Mouse (Mus musculus): Measurements from ENCODE around the gene Fcrl5. TPM values are rescaled to one million over a fixed set of nuclear protein-coding genes. Genes with fewer than 3 reads are reported as not detected.

The Fcrl5 gene
- total and polyA plus RNA-seq, 3 experiments: 3.8 to 19.2 (median 16.9) TPM

DNA sequence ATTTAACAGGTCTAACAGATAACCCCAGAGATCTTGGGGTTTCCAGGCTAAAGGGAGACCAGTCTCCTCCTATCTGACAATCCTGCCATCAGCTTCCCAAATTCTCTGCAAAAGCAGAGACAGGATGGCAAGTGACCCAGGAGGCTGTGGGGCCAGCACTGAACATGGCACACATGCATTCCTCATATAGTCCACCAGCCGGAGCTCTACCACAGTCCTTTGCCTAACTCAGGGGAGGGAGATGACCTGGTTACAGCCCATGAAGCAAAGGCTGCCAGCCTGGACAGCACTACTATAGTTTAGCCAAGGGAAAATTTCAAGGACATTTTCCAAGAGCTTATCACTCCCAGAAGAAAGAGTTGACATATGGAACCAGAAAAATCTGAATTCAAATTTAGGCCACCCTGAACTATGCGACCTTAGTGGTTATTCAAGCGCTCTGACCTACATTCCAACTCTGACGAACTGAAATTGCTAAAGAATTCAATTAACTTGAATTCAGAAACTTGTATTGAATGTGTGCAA lies 13.1 kb upstream of the Fcrl5 start:
- dilution Hi-C loops (cut with MboI; ENCODE audit: extremely low pct_ligation_motif_present, extremely low pct_unique_long_range_greater_than_20kb, low sequenced_read_pairs) (no loop called here), in situ Hi-C loops (cut with MboI; ENCODE audit: low pct_ligation_motif_present, low pct_unique_long_range_greater_than_20kb, low sequenced_read_pairs) (loop anchor here (5.0 kb wide), 3 partner anchors 80 to 175 kb away; no protein-coding TSS in a partner anchor)
- peak; percentile 72 for DNase-seq (ENCODE audit: extremely low read depth)
- Histone ChIP-seq H3K27me3 (replicated peaks) (no peaks in the 10 kb centered on the region), H3K9me3 (replicated peaks; ENCODE audit: low read length) (no peaks in the 10 kb centered on the region), H3K9ac (ENCODE audit: insufficient read depth, low read depth) (no peak overlapping the region), H3K27ac (ENCODE audit: insufficient read depth, low read depth) (no peak overlapping the region), H3K79me2 (replicated peaks; ENCODE audit: control insufficient read depth, extremely low read depth, insufficient read depth, poor library complexity, severe bottlenecking) (no peaks in the 10 kb centered on the region), H3K4me1 (ENCODE audit: control insufficient read depth in 1 of 2, insufficient read depth in 2 of 2) (peaks cover 4 to 43% of the 10 kb centered on the region in 2 experiments; a peak in 3 of 4 replicates), H3K4me2 (ENCODE audit: insufficient read depth, low read depth, poor library complexity, severe bottlenecking) (no peak overlapping the region), H3K36me3 (replicated peaks in 1 of 2; ENCODE audit: control insufficient read depth in 1 of 2, insufficient read depth in 1 of 2, low read length in 1 of 2) (no peaks in the 10 kb centered on the region), H3K4me3 (replicated peaks in 1 of 3; ENCODE audit: low read depth in 2 of 3, low read length in 2 of 3, poor library complexity in 1 of 3) (no peak overlapping the region)
- TF ChIP-seq MAFK (IDR thresholded peaks at IDR 0.05; ENCODE audit: insufficient replicate concordance, low read length) (no peak), POLR2A (IDR thresholded peaks at IDR 0.05; ENCODE audit: low read depth, low read length) (no peak), MXI1 (IDR thresholded peaks at IDR 0.05; ENCODE audit: low read depth, low read length) (no peak), E2F4 (IDR thresholded peaks at IDR 0.05; ENCODE audit: insufficient replicate concordance, low read depth, low read length) (no peak), RAD21 (IDR thresholded peaks at IDR 0.05; ENCODE audit: low read depth, low read length) (peak; percentile 90), CTCF (conservative IDR thresholded peaks at IDR 0.05 in 1 of 2, IDR thresholded peaks at IDR 0.05 in 1 of 2; ENCODE audit: low read depth in 2 of 2, low read length in 2 of 2) (peak; percentile 84 to 95), SMC3 (IDR thresholded peaks at IDR 0.05; ENCODE audit: low read depth, low read length) (peak; percentile 99), ZC3H11A (IDR thresholded peaks at IDR 0.05; ENCODE audit: low read depth, low read length) (peak; percentile 96), USF1 (IDR thresholded peaks at IDR 0.05; ENCODE audit: low read depth, low read length) (no peak), RCOR1 (conservative IDR thresholded peaks at IDR 0.05; ENCODE audit: low read depth, low read length) (no peak), MAX (IDR thresholded peaks at IDR 0.05; ENCODE audit: low read length) (peak; percentile 41; the same call in 1 of the 2 replicates)

DNA sequence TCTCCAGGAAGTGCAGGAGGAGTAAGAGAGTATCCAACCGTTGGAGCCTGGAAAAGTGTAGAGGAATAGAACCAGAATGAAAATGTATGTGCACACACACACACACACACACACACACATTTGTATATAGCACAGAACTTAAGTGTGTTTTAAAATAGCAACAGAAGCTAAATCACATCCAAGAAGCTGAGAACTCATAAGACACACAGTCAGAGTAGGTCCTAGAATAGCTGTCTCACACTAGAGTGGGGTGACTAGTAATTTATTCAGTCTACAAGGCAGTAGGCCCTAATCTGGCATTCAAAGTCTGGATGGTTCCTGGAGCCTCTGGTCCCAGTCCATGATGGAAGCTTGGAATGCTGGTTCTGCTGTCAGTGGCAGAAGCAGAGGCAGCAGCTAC lies 5.0 kb downstream of the Fcrl5 start:
- Histone ChIP-seq H3K27ac (ENCODE audit: insufficient read depth, low read depth) (no peak overlapping the region), H3K4me1 (ENCODE audit: control insufficient read depth in 1 of 2, insufficient read depth in 2 of 2) (peaks cover 3 to 7% of the 10 kb centered on the region in 2 experiments), H3K9me3 (replicated peaks; ENCODE audit: low read length) (peaks cover 9% of the 10 kb centered on the region), H3K4me2 (ENCODE audit: insufficient read depth, low read depth, poor library complexity, severe bottlenecking) (no peak overlapping the region), H3K36me3 (replicated peaks in 1 of 2; ENCODE audit: control insufficient read depth in 1 of 2, insufficient read depth in 1 of 2, low read length in 1 of 2) (peaks cover 3 to 48% of the 10 kb centered on the region in 2 experiments), H3K9ac (ENCODE audit: insufficient read depth, low read depth) (no peak overlapping the region), H3K4me3 (replicated peaks in 1 of 3; ENCODE audit: low read depth in 2 of 3, low read length in 2 of 3, poor library complexity in 1 of 3) (no peak overlapping the region), H3K27me3 (replicated peaks) (no peaks in the 10 kb centered on the region), H3K79me2 (replicated peaks; ENCODE audit: control insufficient read depth, extremely low read depth, insufficient read depth, poor library complexity, severe bottlenecking) (no peaks in the 10 kb centered on the region)
- DNase-seq (ENCODE audit: extremely low read depth): no peak
- dilution Hi-C loops (cut with MboI; ENCODE audit: extremely low pct_ligation_motif_present, extremely low pct_unique_long_range_greater_than_20kb, low sequenced_read_pairs) (no loop called here), in situ Hi-C loops (cut with MboI; ENCODE audit: low pct_ligation_motif_present, low pct_unique_long_range_greater_than_20kb, low sequenced_read_pairs) (no loop called here)
- TF ChIP-seq MEF2A (IDR thresholded peaks at IDR 0.05; ENCODE audit: borderline replicate concordance, low read depth, low read length) (no peak), BHLHE40 (IDR thresholded peaks at IDR 0.05; ENCODE audit: low read depth, low read length) (no peak), USF1 (IDR thresholded peaks at IDR 0.05; ENCODE audit: low read depth, low read length) (no peak)

DNA sequence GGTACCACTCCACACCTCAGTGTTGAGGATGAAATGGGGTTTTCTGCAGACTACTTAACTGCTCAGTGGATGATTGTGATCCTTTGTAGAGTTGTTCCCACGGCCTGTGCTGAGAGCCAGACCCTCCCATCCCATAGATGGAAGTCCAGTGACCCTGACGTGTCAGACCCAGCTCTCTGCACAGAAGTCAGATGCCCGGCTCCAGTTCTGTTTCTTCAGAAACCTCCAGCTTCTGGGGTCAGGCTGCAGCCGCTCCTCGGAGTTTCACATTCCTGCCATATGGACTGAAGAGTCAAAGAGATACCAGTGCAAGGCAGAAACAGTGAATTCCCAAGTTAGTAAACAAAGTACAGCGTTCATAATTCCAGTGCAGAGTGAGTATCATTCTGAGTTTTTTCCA lies 8.4 kb downstream of the Fcrl5 start:
- dilution Hi-C loops (cut with MboI; ENCODE audit: extremely low pct_ligation_motif_present, extremely low pct_unique_long_range_greater_than_20kb, low sequenced_read_pairs): no loop called here
- Histone ChIP-seq H3K27me3 (replicated peaks) (no peaks in the 10 kb centered on the region), H3K4me1 (ENCODE audit: control insufficient read depth in 1 of 2, insufficient read depth in 2 of 2) (peaks cover 0 to 11% of the 10 kb centered on the region in 2 experiments; a peak in 1 of 4 replicates), H3K4me2 (ENCODE audit: insufficient read depth, low read depth, poor library complexity, severe bottlenecking) (no peak overlapping the region), H3K9me3 (replicated peaks; ENCODE audit: low read length) (no peaks in the 10 kb centered on the region), H3K4me3 (replicated peaks in 1 of 3; ENCODE audit: low read depth in 2 of 3, low read length in 2 of 3, poor library complexity in 1 of 3) (no peak overlapping the region), H3K9ac (ENCODE audit: insufficient read depth, low read depth) (no peak overlapping the region), H3K79me2 (replicated peaks; ENCODE audit: control insufficient read depth, extremely low read depth, insufficient read depth, poor library complexity, severe bottlenecking) (no peaks in the 10 kb centered on the region), H3K27ac (ENCODE audit: insufficient read depth, low read depth) (no peak overlapping the region), H3K36me3 (replicated peaks in 1 of 2; ENCODE audit: control insufficient read depth in 1 of 2, insufficient read depth in 1 of 2, low read length in 1 of 2) (peaks cover 3 to 58% of the 10 kb centered on the region in 2 experiments)
- no peak for DNase-seq (ENCODE audit: extremely low read depth)
- in situ Hi-C loops (cut with MboI; ENCODE audit: low pct_ligation_motif_present, low pct_unique_long_range_greater_than_20kb, low sequenced_read_pairs): no loop called here
- TF ChIP-seq JUND (conservative IDR thresholded peaks at IDR 0.05; ENCODE audit: low read depth, low read length) (no peak), SMC3 (IDR thresholded peaks at IDR 0.05; ENCODE audit: low read depth, low read length) (no peak), SIN3A (IDR thresholded peaks at IDR 0.05; ENCODE audit: low read length) (no peak), RAD21 (IDR thresholded peaks at IDR 0.05; ENCODE audit: low read depth, low read length) (no peak), POLR2AphosphoS2 (IDR thresholded peaks at IDR 0.05; ENCODE audit: low read depth, low read length) (no peak), GABPA (IDR thresholded peaks at IDR 0.05; ENCODE audit: insufficient replicate concordance, low read depth, low read length) (no peak), IRF4 (IDR thresholded peaks at IDR 0.05; ENCODE audit: low read depth, low read length) (no peak), ZMIZ1 (IDR thresholded peaks at IDR 0.05; ENCODE audit: low read depth, low read length) (no peak), ETS1 (conservative IDR thresholded peaks at IDR 0.05; ENCODE audit: low read depth, low read length) (no peak), CTCF (conservative IDR thresholded peaks at IDR 0.05 in 1 of 2, IDR thresholded peaks at IDR 0.05 in 1 of 2; ENCODE audit: low read depth in 2 of 2, low read length in 2 of 2) (no peak), USF2 (conservative IDR thresholded peaks at IDR 0.05; ENCODE audit: low read depth, low read length) (no peak), KAT2A (IDR thresholded peaks at IDR 0.05; ENCODE audit: insufficient replicate concordance, low read length) (no peak), CHD1 (IDR thresholded peaks at IDR 0.05; ENCODE audit: low read depth, low read length) (no peak), PAX5 (IDR thresholded peaks at IDR 0.05; ENCODE audit: low read length) (no peak), JUN (IDR thresholded peaks at IDR 0.05; ENCODE audit: insufficient read depth, low read depth, low read length) (no peak), USF1 (IDR thresholded peaks at IDR 0.05; ENCODE audit: low read depth, low read length) (no peak)

Measured in CH12.LX (cell line).